ENCODE assay signal across 8 mouse cellular contexts in the genomic region with DNA sequence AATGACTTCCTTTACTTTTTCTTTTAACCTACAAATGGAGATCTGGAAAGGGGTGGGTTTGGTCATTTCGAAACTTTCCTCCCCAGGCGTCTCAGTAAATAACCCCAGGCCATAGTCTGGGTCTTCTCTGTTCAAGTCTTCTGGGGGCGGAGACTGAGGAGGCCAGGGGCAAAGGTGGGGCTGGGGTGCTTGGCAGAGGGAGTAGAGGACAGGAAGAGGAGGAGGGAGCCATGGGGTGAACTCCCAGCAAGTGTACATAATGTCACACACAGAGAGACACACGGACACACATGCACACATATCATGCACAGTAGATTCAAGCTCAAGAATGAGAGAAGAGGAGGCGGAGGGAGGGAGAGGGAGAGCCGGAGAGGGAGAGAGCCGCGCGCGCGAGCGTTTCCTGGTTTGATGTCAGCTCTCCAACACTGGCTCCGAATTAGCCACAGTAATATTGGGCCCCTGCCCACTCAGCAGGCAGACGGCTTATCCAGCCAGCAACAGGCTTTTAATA.
DNase-seq lines count a peak whose midpoint lies in the region; ATAC-seq and TF ChIP-seq lines count a peak whose summit lies in the region.

No protein-coding gene starts in this region.

- peaks cover 1% of the 10 kb centered on the region; the same call in 1 of the 2 replicates for H3K4me1 ChIP-seq in bone marrow, adult 2 months (ENCODE audit: control insufficient read depth, insufficient read depth, low read length)
- peaks cover 44% of the 10 kb centered on the region for H3K4me1 ChIP-seq in heart, embryonic 16.5 days (ENCODE audit: control insufficient read depth, insufficient read depth, low read length)
- H3K4me1 ChIP-seq in kidney, embryonic 16.5 days (ENCODE audit: insufficient read depth, low read length) = peaks cover 28% of the 10 kb centered on the region
- peaks cover 13% of the 10 kb centered on the region for H3K4me1 ChIP-seq in liver, embryonic 15.5 days (replicated peaks)
- H3K4me1 ChIP-seq in neural tube, embryonic 12.5 days = peaks cover 9% of the 10 kb centered on the region

- H3K27ac ChIP-seq in bone marrow, adult 2 months (ENCODE audit: control insufficient read depth, insufficient read depth, low read depth, low read length, poor library complexity) = no peak overlapping the region
- peak overlapping the region; percentile 95 for H3K27ac ChIP-seq in heart, embryonic 16.5 days (ENCODE audit: low read length)
- no peak overlapping the region for H3K27ac ChIP-seq in kidney, embryonic 16.5 days (ENCODE audit: low read length)
- H3K27ac ChIP-seq in liver, embryonic 15.5 days (replicated peaks) = no peak overlapping the region
- no peak overlapping the region for H3K27ac ChIP-seq in neural tube, embryonic 12.5 days

- no peak for TF ChIP-seq CTCF in bone marrow, adult 2 months (IDR thresholded peaks at IDR 0.05; ENCODE audit: control insufficient read depth, insufficient read depth, low read length)

- H3K4me3 ChIP-seq in bone marrow, adult 2 months (replicated peaks; ENCODE audit: control insufficient read depth, low read depth, low read length) = peak overlapping the region; percentile 12
- peak overlapping the region; percentile 30 for H3K4me3 ChIP-seq in heart, embryonic 16.5 days (ENCODE audit: low read length)
- H3K4me3 ChIP-seq in kidney, embryonic 16.5 days (ENCODE audit: low read length) = peak overlapping the region; percentile 16
- H3K4me3 ChIP-seq in liver, embryonic 15.5 days (replicated peaks) = peak overlapping the region; percentile 26
- peak overlapping the region; percentile 9; the same call in 1 of the 2 replicates for H3K4me3 ChIP-seq in neural tube, embryonic 12.5 days

- no peaks in the 10 kb centered on the region for H3K9me3 ChIP-seq in heart, embryonic 16.5 days (replicated peaks; ENCODE audit: control insufficient read depth, low read length)
- no peaks in the 10 kb centered on the region for H3K9me3 ChIP-seq in kidney, embryonic 16.5 days (ENCODE audit: low read length)
- H3K9me3 ChIP-seq in liver, embryonic 15.5 days (replicated peaks) = no peaks in the 10 kb centered on the region
- no peaks in the 10 kb centered on the region for H3K9me3 ChIP-seq in neural tube, embryonic 12.5 days

- H3K36me3 ChIP-seq in heart, embryonic 16.5 days (ENCODE audit: control insufficient read depth, insufficient read depth) = no peaks in the 10 kb centered on the region
- H3K36me3 ChIP-seq in kidney, embryonic 16.5 days (ENCODE audit: insufficient read depth, low read length) = no peaks in the 10 kb centered on the region
- no peaks in the 10 kb centered on the region for H3K36me3 ChIP-seq in liver, embryonic 15.5 days (replicated peaks)
- no peaks in the 10 kb centered on the region for H3K36me3 ChIP-seq in neural tube, embryonic 12.5 days

- H3K9ac ChIP-seq in heart, embryonic 16.5 days (ENCODE audit: low read length) = peak overlapping the region; percentile 65
- peak overlapping the region; percentile 58 for H3K9ac ChIP-seq in kidney, embryonic 16.5 days (replicated peaks; ENCODE audit: low read length)
- no peak overlapping the region for H3K9ac ChIP-seq in liver, embryonic 15.5 days
- H3K9ac ChIP-seq in neural tube, embryonic 12.5 days = 0 out of 2 replicates have a peak overlapping the region, but pooled peaks have one; percentile 33

- 2% methylated on average over 14 of the region's 14 CpGs for WGBS in bone marrow, adult 2 months
- WGBS in heart, embryonic 16.5 days = 6% methylated on average over 14 of the region's 14 CpGs
- WGBS in kidney, embryonic 16.5 days = 3% methylated on average over 14 of the region's 14 CpGs
- WGBS in liver, embryonic 15.5 days (ENCODE audit: insufficient replicate concordance) = 4% methylated on average over 14 of the region's 14 CpGs
- 4% methylated on average over 14 of the region's 14 CpGs for WGBS in neural tube, embryonic 12.5 days

- peak; percentile 79 for ATAC-seq in heart, embryonic 16.5 days (replicated peaks; ENCODE audit: extremely low read depth, insufficient read depth, low FRiP score)
- ATAC-seq in kidney, embryonic 16.5 days (ENCODE audit: low FRiP score, low TSS enrichment) = peak; percentile 47; the same call in 1 of the 2 replicates
- peak; percentile 18; the same call in 1 of the 2 replicates for ATAC-seq in liver, embryonic 15.5 days (ENCODE audit: insufficient read depth)
- no peak for ATAC-seq in neural tube, embryonic 12.5 days (ENCODE audit: low FRiP score, low read depth)

- DNase-seq in CD4-positive, CD25-positive, alpha-beta regulatory T cell, adult 2 months (ENCODE audit: low read depth, low spot score) = peak; percentile 47
- DNase-seq in fibroblast of lung, adult 2 months (ENCODE audit: low read depth) = peak; percentile 49
- DNase-seq in thymus, postnatal 4 days = peak; percentile 73

- peak overlapping the region; percentile 60 for H3K4me2 ChIP-seq in heart, embryonic 16.5 days (ENCODE audit: low read depth, low read length)
- peak overlapping the region; percentile 48 for H3K4me2 ChIP-seq in kidney, embryonic 16.5 days (replicated peaks; ENCODE audit: low read depth, low read length)
- H3K4me2 ChIP-seq in liver, embryonic 15.5 days = peak overlapping the region; percentile 58
- H3K4me2 ChIP-seq in neural tube, embryonic 12.5 days (replicated peaks) = peak overlapping the region; percentile 54

- H3K27me3 ChIP-seq in heart, embryonic 16.5 days (ENCODE audit: control insufficient read depth, insufficient read depth, low read length) = no peaks in the 10 kb centered on the region
- no peaks in the 10 kb centered on the region for H3K27me3 ChIP-seq in kidney, embryonic 16.5 days (ENCODE audit: insufficient read depth, low read length)
- H3K27me3 ChIP-seq in liver, embryonic 15.5 days = no peaks in the 10 kb centered on the region
- H3K27me3 ChIP-seq in neural tube, embryonic 12.5 days (replicated peaks) = no peaks in the 10 kb centered on the region

- TF ChIP-seq POLR2A in bone marrow, adult 2 months (IDR thresholded peaks at IDR 0.05; ENCODE audit: borderline replicate concordance, control insufficient read depth, low read depth, low read length) = no peak
